Mouse (Mus musculus): ENCODE data around the gene Plekhh3.

DNA sequence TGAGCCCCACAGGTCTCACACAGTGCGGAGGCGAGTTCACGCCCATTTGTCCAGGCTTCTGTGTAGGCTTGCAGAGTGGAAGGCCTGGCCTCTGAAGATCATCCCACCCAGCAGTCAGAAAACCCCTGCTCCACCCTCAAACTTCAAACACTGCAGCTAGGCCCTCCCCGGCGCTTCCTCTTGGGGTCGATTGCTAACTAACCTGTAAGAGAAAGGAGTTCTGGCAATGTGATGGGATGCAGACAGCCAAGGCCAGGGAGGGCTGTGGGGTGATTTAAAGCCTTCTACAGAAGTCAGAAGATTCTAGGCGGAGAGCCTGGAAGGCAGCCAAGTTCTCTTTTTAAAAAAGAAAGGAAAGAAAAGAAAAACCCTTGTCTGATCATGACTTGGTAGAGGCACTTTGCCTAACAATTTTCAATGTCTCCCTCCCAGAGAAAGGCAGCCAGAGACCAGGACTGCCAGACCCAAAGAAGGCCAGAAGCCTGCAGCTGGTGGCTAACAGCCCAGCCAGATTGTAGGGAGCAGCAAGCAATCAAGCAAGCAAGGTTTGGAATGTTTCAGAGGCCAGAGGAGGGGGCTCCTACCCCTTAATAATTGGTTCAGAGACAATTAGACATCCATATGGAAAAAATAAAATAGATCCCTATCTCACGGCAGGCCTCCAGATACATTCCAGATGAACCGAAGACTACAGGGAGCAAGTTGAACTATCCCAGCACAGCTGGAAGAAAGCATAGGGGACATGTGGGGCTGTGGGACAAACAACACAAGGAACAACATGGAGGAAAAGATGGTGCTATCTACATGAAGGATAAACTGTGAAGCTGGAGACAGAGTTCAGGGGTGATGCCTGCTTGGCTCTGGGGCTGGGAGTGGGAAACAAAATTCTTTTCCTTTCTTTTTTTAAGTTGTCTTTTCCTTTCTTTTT is 21.7 kb downstream of the Plekhh3 start:
- TF ChIP-seq CTCF (IDR thresholded peaks at IDR 0.05; ENCODE audit: control insufficient read depth, insufficient read depth, insufficient read length), result no peak
- TF ChIP-seq USF1 (IDR thresholded peaks at IDR 0.05; ENCODE audit: low read depth), result no peak
- TF ChIP-seq FOSL1 (IDR thresholded peaks at IDR 0.05; ENCODE audit: insufficient read depth, low read length, poor library complexity, severe bottlenecking), result no peak
- TF ChIP-seq MYOD1 (IDR thresholded peaks at IDR 0.05; ENCODE audit: control insufficient read depth, insufficient read length, low read depth), result no peak
- TF ChIP-seq MYOG (IDR thresholded peaks at IDR 0.05; ENCODE audit: control insufficient read depth, extremely low read depth, insufficient read length), result no peak
- no peak for TF ChIP-seq MAX (IDR thresholded peaks at IDR 0.05)
- no peak for TF ChIP-seq CEBPB (IDR thresholded peaks at IDR 0.05; ENCODE audit: low read depth)

All from C2C12 (cell line).